9 mouse cellular contexts compared by ENCODE assay signal in genomic region chr11:97796910-97797309, GRCm38 (mm10). TPM values are rescaled to one million over a fixed set of nuclear protein-coding genes. Genes with fewer than 3 reads are reported as not detected.
DNase-seq lines count a peak whose midpoint lies in the region; ATAC-seq and TF ChIP-seq lines count a peak whose summit lies in the region.
"Had no signal": no experiment of that assay in that cellular context is flagged by ENCODE, and none has a peak within 500 bp of the region (broad histone marks: within the 10 kb centered on the region; RNA-seq: fewer than 3 reads in every experiment).

No protein-coding gene starts in this region.

- DNase-seq in left cerebral cortex, adult 18-20 months (ENCODE audit: low spot score in 2 of 2) = peak; percentile 82 to 88
- no peak for DNase-seq in left cerebral cortex, adult 11 months (ENCODE audit: low spot score)
- DNase-seq in T-cell, adult 2 months (ENCODE audit: low spot score) = peak; percentile 77
- peak; percentile 86 to 87 for DNase-seq in cerebellum, postnatal 14 days
- peak; percentile 71 to 83 for DNase-seq in kidney, postnatal 25 days
- peak; percentile 87 for DNase-seq in lung, embryonic 14.5 days
- peak; percentile 49 for DNase-seq in spleen, adult 12 weeks (ENCODE audit: low spot score)
- no peak for DNase-seq in ovary, postnatal 36 days (ENCODE audit: low spot score)

- peaks cover 7% of the 10 kb centered on the region for H3K4me1 ChIP-seq in lung, embryonic 14.5 days (ENCODE audit: insufficient read depth)

- H3K4me2 ChIP-seq in lung, embryonic 14.5 days = no peak overlapping the region
- H3K4me2 ChIP-seq: midbrain, embryonic 12.5 days had no signal

- TF ChIP-seq CTCF in lung, embryonic 14.5 days (IDR thresholded peaks at IDR 0.05; ENCODE audit: low read depth) = peak; percentile 42

- no peak overlapping the region for H3K9ac ChIP-seq in lung, embryonic 14.5 days
- H3K9ac ChIP-seq: midbrain, embryonic 12.5 days had no signal

- peaks cover 3% of the 10 kb centered on the region; the same call in 1 of the 2 replicates for H3K36me3 ChIP-seq in lung, embryonic 14.5 days (ENCODE audit: insufficient read depth)
- H3K36me3 ChIP-seq: midbrain, embryonic 12.5 days had no signal

- H3K9me3 ChIP-seq in lung, embryonic 14.5 days (ENCODE audit: low read depth, low read length) = no peaks in the 10 kb centered on the region
- H3K9me3 ChIP-seq: midbrain, embryonic 12.5 days had no signal

- 4% methylated on average over 6 of the region's 6 CpGs for WGBS in lung, embryonic 14.5 days

- H3K27me3 ChIP-seq in lung, embryonic 14.5 days (ENCODE audit: insufficient read depth, low read length) = no peaks in the 10 kb centered on the region
- H3K27me3 ChIP-seq: midbrain, embryonic 12.5 days had no signal

- H3K4me3 ChIP-seq in lung, embryonic 14.5 days (ENCODE audit: low read depth, low read length) = no peak overlapping the region
- H3K4me3 ChIP-seq: midbrain, embryonic 12.5 days had no signal

- no peak for ATAC-seq in lung, embryonic 14.5 days (ENCODE audit: insufficient read depth)

- H3K27ac ChIP-seq in lung, embryonic 14.5 days (ENCODE audit: low read depth) = no peak overlapping the region
- H3K27ac ChIP-seq: midbrain, embryonic 12.5 days had no signal

RNA-seq across cellular contexts. Expression of gene Lasp1, which starts 1.9 kb away (rescaled TPM):
- 100 to 1,000 TPM; 165 to 168 TPM for total RNA-seq in left cerebral cortex, adult 18-20 months (2021)
- 110 and 123 TPM in 2 replicates for polyA plus RNA-seq in lung, embryonic 14.5 days (2014; fragmentation: Nextera tagmentation; extraction: Ambion mirVana)

RNA-seq across cellular contexts. Expression of gene Rpl23, which starts 14.7 kb away (rescaled TPM):
- 100 to 1,000 TPM; 351 to 356 TPM for total RNA-seq in left cerebral cortex, adult 18-20 months (2021)
- 663 and 721 TPM in 2 replicates for polyA plus RNA-seq in lung, embryonic 14.5 days (2014; fragmentation: Nextera tagmentation; extraction: Ambion mirVana)

RNA-seq across cellular contexts. Expression of gene 1700001P01Rik, which starts 21.2 kb away (rescaled TPM):
- total RNA-seq in left cerebral cortex, adult 18-20 months (2021) = 1 to 10 TPM in 1 of 2 experiments, under 1 TPM in 1; 0.98 to 1.1 TPM
- polyA plus RNA-seq in lung, embryonic 14.5 days (2014; fragmentation: Nextera tagmentation; extraction: Ambion mirVana) = 0.32 TPM in 1 of 2 replicates, not detected in the other

RNA-seq across cellular contexts. Expression of gene Cwc25, which starts 30.6 kb away (rescaled TPM):
- total RNA-seq in left cerebral cortex, adult 18-20 months (2021) = 10 to 100 TPM; 18.7 to 19.9 TPM
- polyA plus RNA-seq in lung, embryonic 14.5 days (2014; fragmentation: Nextera tagmentation; extraction: Ambion mirVana) = 13.3 and 14.2 TPM in 2 replicates

RNA-seq across cellular contexts. Expression of gene B230217C12Rik, which starts 43.7 kb away (rescaled TPM):
- 10 to 100 TPM; 73.9 to 75.8 TPM for total RNA-seq in left cerebral cortex, adult 18-20 months (2021)
- polyA plus RNA-seq in lung, embryonic 14.5 days (2014; fragmentation: Nextera tagmentation; extraction: Ambion mirVana) = 6.1 and 6.8 TPM in 2 replicates

Comparison
In these comparisons a context has a peak if more than half of its experiments do, and no peak if none do; other contexts are left out.
1. DNase-seq: peak in left cerebral cortex, adult 18-20 months (2 of 2), T-cell, adult 2 months (single experiment), cerebellum, postnatal 14 days (2 of 2), kidney, postnatal 25 days (2 of 2), lung, embryonic 14.5 days (single experiment) and spleen, adult 12 weeks (single experiment); none in left cerebral cortex, adult 11 months (single experiment) and ovary, postnatal 36 days (single experiment).